Mouse (Mus musculus) CD4-positive helper T cell, adult 2 months (primary cell): ENCODE data around the gene Myo1g.

ENCODE experiments used
- DNase-seq: peaks from one replicate; pipeline ENCODE4 v3.0.0-alpha.2; 2012; ENCODE audit warnings: low read depth, missing footprints, low spot score

Myo1g gene

GRCm38 (mm10) chr11:6529961-6530360 lies 9.2 kb upstream of the Myo1g start:
- no peak for DNase-seq

GRCm38 (mm10) chr11:6528186-6529006 lies 7.6 kb upstream of the Myo1g start:
- peak; percentile 98 for DNase-seq

GRCm38 (mm10) chr11:6527256-6528185 lies 6.8 kb upstream of the Myo1g start:
- peak; percentile 39 for DNase-seq

- peak; percentile 47 for DNase-seq
Measured at GRCm38 (mm10) chr11:6526526-6527255, 5.9 kb upstream of the Myo1g start.

GRCm38 (mm10) chr11:6525241-6525640 lies 4.5 kb upstream of the Myo1g start:
- no peak for DNase-seq

- no peak for DNase-seq
Measured at GRCm38 (mm10) chr11:6524880-6525238, 4.1 kb upstream of the Myo1g start.

- DNase-seq, result no peak
Measured at GRCm38 (mm10) chr11:6524165-6524879, 3.6 kb upstream of the Myo1g start.

- peak; percentile 45 for DNase-seq
Measured at GRCm38 (mm10) chr11:6523662-6524088, 2.9 kb upstream of the Myo1g start.

- DNase-seq, result peak; percentile 75
Measured at GRCm38 (mm10) chr11:6522782-6523525, 2.2 kb upstream of the Myo1g start.

- peak; percentile 60 for DNase-seq
Measured at GRCm38 (mm10) chr11:6519491-6520033, 1.2 kb downstream of the Myo1g start.

- DNase-seq, result no peak
Measured at GRCm38 (mm10) chr11:6514837-6515236, 5.9 kb downstream of the Myo1g start.

GRCm38 (mm10) chr11:6508269-6508876 lies 12.4 kb downstream of the Myo1g start:
- DNase-seq, result no peak

- DNase-seq, result no peak
Measured at GRCm38 (mm10) chr11:6506516-6506915, 14.2 kb downstream of the Myo1g start.

- DNase-seq, result no peak
Measured at GRCm38 (mm10) chr11:6504689-6505088, 16.1 kb downstream of the Myo1g start.

GRCm38 (mm10) chr11:6504226-6504625 lies 16.5 kb downstream of the Myo1g start:
- no peak for DNase-seq

- no peak for DNase-seq
Measured at GRCm38 (mm10) chr11:6502506-6502905, 18.3 kb downstream of the Myo1g start.

- peak; percentile 45 for DNase-seq
Measured at GRCm38 (mm10) chr11:6497311-6497948, 23.3 kb downstream of the Myo1g start.

- peak; percentile 60 for DNase-seq
Measured at GRCm38 (mm10) chr11:6489691-6490503, 30.9 kb downstream of the Myo1g start.
